Mouse (Mus musculus) hindbrain, embryonic 14.5 days (tissue): Measurements from ENCODE around the gene Hspa4. TPM values are rescaled to one million over a fixed set of nuclear protein-coding genes. Genes with fewer than 3 reads are reported as not detected.

Experiments
- ATAC-seq: fragments of 200-750 bp; cut with Nextera tagmentation; 2 replicates; pipeline ENCODE4 v1.8.0; 2017; ENCODE audit warnings: moderate number of reproducible peaks, mild to moderate bottlenecking, moderate TSS enrichment, moderate library complexity; ENCODE audit not compliant: low FRiP score
- DNase-seq: peaks from one replicate; pipeline ENCODE4 v3.0.0-alpha.2; 2015; ENCODE audit warnings: low spot score
- H3K27ac ChIP-seq: fragments of 300-500 bp; sonication (generic); 2 replicates; pipeline ENCODE4 v1.5.1; 2014; ENCODE audit warnings: mild to moderate bottlenecking, moderate library complexity
- H3K27me3 ChIP-seq: fragments of 300-500 bp; sonication (generic); 2 replicates; pipeline ENCODE4 v1.6.1; 2014; ENCODE audit warnings: mild to moderate bottlenecking, low read length, mixed read lengths; ENCODE audit not compliant: control insufficient read depth, insufficient read depth
- H3K36me3 ChIP-seq: fragments of 300-500 bp; sonication (generic); replicated peaks from 2 replicates; pipeline ENCODE4 v1.6.1; 2014; ENCODE audit not compliant: control insufficient read depth, insufficient read depth
- H3K4me1 ChIP-seq: fragments of 300-500 bp; sonication (generic); replicated peaks from 2 replicates; pipeline ENCODE4 v1.6.1; 2014; ENCODE audit warnings: antibody characterized with exemption, low read length, mixed read lengths; ENCODE audit not compliant: control insufficient read depth, insufficient read depth
- H3K4me2 ChIP-seq: fragments of 300-500 bp; sonication (generic); replicated peaks from 2 replicates; pipeline ENCODE4 v1.6.1; 2014; ENCODE audit warnings: mild to moderate bottlenecking, moderate library complexity
- H3K4me3 ChIP-seq: fragments of 300-500 bp; sonication (generic); replicated peaks from 2 replicates; pipeline ENCODE4 v1.5.1; 2014; ENCODE audit warnings: mild to moderate bottlenecking, low read length
- H3K9ac ChIP-seq: fragments of 300-500 bp; sonication (generic); 2 replicates; pipeline ENCODE4 v1.6.1; 2014
- H3K9me3 ChIP-seq: fragments of 300-500 bp; sonication (generic); 2 replicates; pipeline ENCODE4 v1.6.1; 2016; ENCODE audit warnings: low read length; ENCODE audit not compliant: control insufficient read depth
- WGBS: fragments of 180-500 bp; shearing (Covaris S2); extraction: QIAGEN DNeasy Blood & Tissue Kit; methylation state at CpG from one replicate; pipeline ENCODE4 v1.1.7; 2014; 5-methylcytosine and 5-hydroxymethylcytosine counted together
- polyA plus RNA-seq: library from polyadenylated mRNA; unstranded; fragments of >200 nt; fragmentation: Nextera tagmentation; extraction: Ambion mirVana; gene quantifications from 2 replicates; pipeline ENCODE4 v1.2.1, GENCODE M21; 2014

Gene Hspa4
- polyA plus RNA-seq, 1 experiment from 2014 or later = 52.7 TPM

DNA sequence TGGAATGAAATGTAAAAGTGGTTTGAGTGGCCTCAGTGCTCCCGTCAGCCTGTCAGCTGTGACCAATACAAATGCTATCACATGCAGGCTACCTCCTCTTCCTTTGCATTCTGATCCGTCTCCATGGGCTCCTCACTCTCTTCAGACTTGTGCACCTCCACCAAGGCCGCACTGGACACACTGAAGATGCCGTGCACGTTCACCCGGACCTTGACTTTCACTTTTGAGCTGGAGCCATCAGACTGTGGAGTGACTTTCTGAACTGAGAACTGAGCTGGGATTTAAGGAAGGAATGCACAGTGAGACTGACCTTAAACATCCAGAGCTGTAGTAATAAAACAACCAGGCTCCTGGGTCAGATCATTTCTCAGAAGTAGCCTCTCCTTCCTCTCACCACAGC is 30.7 kb downstream of the Hspa4 start:
- ATAC-seq (no peak), DNase-seq (no peak)
- Histone ChIP-seq H3K4me1 (no peaks in the 10 kb centered on the region), H3K9me3 (no peaks in the 10 kb centered on the region), H3K27ac (no peak overlapping the region), H3K4me3 (no peak overlapping the region), H3K36me3 (peaks cover 100% of the 10 kb centered on the region), H3K4me2 (no peak overlapping the region), H3K9ac (no peak overlapping the region), H3K27me3 (no peaks in the 10 kb centered on the region)
- 91% methylated on average over 6 of the region's 6 CpGs for WGBS

DNA sequence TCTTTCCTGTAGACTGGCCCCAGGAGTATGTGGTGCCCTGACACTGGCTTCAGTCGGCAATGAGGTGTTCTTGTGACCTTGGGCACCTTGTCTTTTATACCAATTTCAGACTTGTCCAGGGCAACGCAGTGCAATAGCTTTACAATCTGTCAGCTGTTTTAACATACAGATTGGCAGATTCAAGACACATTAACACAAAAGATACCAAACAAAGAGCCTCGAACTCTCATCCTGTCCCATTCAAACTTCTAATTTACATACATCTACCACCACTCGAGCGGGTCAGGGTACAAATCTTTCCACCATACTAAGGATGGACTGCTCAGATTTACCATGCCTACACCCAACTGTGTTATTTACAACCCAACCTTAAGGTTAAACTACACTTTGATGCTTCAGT is 39.7 kb downstream of the Hspa4 start:
- Histone ChIP-seq H3K27ac (no peak overlapping the region), H3K9me3 (no peaks in the 10 kb centered on the region), H3K4me1 (no peaks in the 10 kb centered on the region), H3K36me3 (peaks cover 54% of the 10 kb centered on the region), H3K27me3 (no peaks in the 10 kb centered on the region), H3K9ac (no peak overlapping the region), H3K4me3 (no peak overlapping the region), H3K4me2 (no peak overlapping the region)
- ATAC-seq (no peak), DNase-seq (no peak)
- WGBS = 78% methylated on average over 5 of the region's 5 CpGs

DNA sequence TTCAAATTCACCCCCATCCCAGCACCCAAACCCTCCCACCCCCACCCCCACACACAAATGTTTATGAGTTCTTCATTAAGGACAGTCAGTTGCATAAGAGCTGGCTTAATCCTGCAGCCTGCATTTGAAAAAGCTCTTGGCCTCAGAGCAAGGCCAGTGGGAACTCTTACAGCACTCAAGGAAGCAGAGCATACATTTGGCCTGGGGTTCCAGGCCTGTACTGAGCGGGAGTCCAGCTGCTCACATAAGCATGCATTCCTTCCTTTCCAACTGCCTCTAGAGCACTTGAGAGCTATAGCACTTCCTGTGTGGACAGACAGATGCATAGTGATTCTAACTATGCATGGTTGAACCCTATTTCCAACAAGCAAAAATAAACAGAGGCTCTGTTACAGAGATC is 40.2 kb downstream of the Hspa4 start:
- no peak for ATAC-seq

DNA sequence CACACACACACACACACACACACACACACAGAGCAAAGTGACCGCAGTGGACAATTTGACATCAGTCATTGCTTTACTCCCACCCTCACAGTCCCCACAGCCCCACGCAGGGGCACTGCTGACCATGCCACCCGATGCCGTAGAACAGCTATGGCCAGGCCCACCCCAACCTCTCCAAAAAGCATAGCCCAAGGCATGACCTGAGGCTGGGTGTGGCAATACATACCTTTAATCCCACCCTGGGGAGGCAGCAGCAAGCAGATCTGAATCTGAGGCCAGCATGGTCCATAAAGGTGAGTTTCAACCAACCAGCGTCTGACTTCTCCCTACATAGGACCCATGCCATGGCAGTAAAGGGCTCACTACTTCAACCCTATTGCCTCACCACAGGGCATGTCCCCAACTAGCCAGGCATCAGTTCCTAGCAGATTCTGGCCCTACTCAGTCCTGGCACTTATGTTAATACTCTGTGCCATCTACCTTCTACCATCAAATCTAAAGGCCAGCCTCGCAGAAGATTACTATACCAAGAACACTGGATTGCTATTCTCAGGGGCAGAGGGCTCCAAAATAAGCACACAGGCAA is 41.1 kb downstream of the Hspa4 start:
- 88% methylated on average over 6 of the region's 6 CpGs for WGBS
- no peaks in the 10 kb centered on the region for H3K27me3 ChIP-seq
- peaks cover 40% of the 10 kb centered on the region for H3K36me3 ChIP-seq
- no peaks in the 10 kb centered on the region for H3K9me3 ChIP-seq
- H3K4me1 ChIP-seq = no peaks in the 10 kb centered on the region
- no peak overlapping the region for H3K27ac ChIP-seq
- ATAC-seq (no peak), DNase-seq (no peak)
- H3K4me3 ChIP-seq = no peak overlapping the region
- no peak overlapping the region for H3K4me2 ChIP-seq
- H3K9ac ChIP-seq = no peak overlapping the region

More for the DNA sequence above, 40.2 kb downstream of the Hspa4 start:
- DNase-seq = no peak
- Histone ChIP-seq H3K4me1 (no peaks in the 10 kb centered on the region), H3K36me3 (peaks cover 49% of the 10 kb centered on the region), H3K9ac (no peak overlapping the region), H3K9me3 (no peaks in the 10 kb centered on the region), H3K27me3 (no peaks in the 10 kb centered on the region), H3K27ac (no peak overlapping the region), H3K4me3 (no peak overlapping the region), H3K4me2 (no peak overlapping the region)
- 94% methylated on average over 1 of the region's 1 CpGs for WGBS

DNA sequence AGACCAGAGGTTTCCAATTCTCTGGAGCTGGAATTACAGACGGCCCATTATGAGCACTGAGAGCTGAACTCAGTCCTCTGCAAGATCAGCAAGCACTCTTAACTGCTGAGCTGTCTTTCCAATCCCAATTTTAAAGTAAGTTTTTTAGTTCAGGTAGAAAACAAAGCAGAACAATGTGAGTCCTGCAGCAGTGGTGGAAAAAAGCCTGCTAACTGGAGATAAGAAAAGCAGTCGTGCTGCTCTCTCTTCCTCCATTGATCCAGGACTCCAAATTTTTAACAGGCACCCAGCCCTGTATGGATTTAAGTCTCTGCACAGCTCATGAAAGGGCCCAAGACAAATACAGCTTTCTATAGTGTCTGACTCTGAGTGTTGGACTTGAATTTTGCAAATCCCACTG is 43.3 kb downstream of the Hspa4 start:
- no peak for DNase-seq
- 77% methylated on average over 2 of the region's 2 CpGs for WGBS
- Histone ChIP-seq H3K27ac (no peak overlapping the region), H3K4me1 (no peaks in the 10 kb centered on the region), H3K4me3 (no peak overlapping the region), H3K9me3 (no peaks in the 10 kb centered on the region), H3K27me3 (no peaks in the 10 kb centered on the region), H3K36me3 (peaks cover 19% of the 10 kb centered on the region), H3K4me2 (no peak overlapping the region), H3K9ac (no peak overlapping the region)
- ATAC-seq = no peak

DNA sequence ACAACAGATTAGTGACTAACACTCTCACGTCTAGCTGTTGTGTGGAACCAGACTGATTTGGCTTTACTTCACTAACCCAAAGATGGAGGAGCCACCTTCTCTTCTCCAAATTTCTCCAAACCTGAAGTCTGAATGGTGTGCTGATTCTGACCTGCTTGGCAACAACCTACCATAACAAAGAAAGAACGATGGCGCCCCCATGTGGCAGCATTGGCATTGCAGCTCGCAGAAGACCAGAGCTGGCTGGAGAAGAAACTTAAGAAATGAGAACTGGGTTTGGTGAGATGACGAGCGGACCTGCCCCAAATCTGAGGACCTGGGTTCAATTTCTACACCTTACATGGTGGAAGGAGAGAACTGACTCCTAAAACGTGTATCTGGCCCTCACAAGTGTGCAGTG is 45.3 kb downstream of the Hspa4 start:
- no peak overlapping the region for H3K4me2 ChIP-seq
- no peaks in the 10 kb centered on the region for H3K4me1 ChIP-seq
- no peak for ATAC-seq
- DNase-seq = peak; percentile 88
- no peaks in the 10 kb centered on the region for H3K27me3 ChIP-seq
- no peaks in the 10 kb centered on the region for H3K9me3 ChIP-seq
- H3K27ac ChIP-seq = no peak overlapping the region
- 41% methylated on average over 7 of the region's 7 CpGs for WGBS
- no peak overlapping the region for H3K4me3 ChIP-seq
- no peak overlapping the region for H3K9ac ChIP-seq
- no peaks in the 10 kb centered on the region for H3K36me3 ChIP-seq

DNA sequence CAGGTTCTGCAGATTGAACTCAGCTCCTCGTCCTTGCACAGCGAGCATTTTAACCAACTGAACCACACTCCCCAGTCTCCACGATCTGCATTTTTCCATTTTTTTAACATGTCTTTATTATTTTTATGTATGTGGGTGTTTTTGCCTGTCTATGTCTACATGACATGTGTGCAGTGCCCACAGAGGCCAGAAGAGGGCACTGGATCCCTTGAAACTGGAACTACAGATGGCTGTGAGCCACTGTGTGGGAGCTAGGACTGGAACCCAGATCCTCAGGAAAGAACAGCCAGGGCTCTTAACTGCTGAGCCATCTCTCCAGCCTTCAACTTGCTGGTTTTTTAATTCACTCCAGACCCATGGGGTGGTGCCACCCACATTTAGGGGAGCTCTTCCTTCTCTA is 45.8 kb downstream of the Hspa4 start:
- H3K36me3 ChIP-seq = no peaks in the 10 kb centered on the region
- H3K9ac ChIP-seq = no peak overlapping the region
- ATAC-seq (no peak), DNase-seq (no peak)
- H3K9me3 ChIP-seq = no peaks in the 10 kb centered on the region
- 96% methylated on average over 3 of the region's 3 CpGs for WGBS
- H3K4me2 ChIP-seq = no peak overlapping the region
- H3K27ac ChIP-seq = no peak overlapping the region
- no peaks in the 10 kb centered on the region for H3K27me3 ChIP-seq
- H3K4me1 ChIP-seq = no peaks in the 10 kb centered on the region
- H3K4me3 ChIP-seq = no peak overlapping the region

DNA sequence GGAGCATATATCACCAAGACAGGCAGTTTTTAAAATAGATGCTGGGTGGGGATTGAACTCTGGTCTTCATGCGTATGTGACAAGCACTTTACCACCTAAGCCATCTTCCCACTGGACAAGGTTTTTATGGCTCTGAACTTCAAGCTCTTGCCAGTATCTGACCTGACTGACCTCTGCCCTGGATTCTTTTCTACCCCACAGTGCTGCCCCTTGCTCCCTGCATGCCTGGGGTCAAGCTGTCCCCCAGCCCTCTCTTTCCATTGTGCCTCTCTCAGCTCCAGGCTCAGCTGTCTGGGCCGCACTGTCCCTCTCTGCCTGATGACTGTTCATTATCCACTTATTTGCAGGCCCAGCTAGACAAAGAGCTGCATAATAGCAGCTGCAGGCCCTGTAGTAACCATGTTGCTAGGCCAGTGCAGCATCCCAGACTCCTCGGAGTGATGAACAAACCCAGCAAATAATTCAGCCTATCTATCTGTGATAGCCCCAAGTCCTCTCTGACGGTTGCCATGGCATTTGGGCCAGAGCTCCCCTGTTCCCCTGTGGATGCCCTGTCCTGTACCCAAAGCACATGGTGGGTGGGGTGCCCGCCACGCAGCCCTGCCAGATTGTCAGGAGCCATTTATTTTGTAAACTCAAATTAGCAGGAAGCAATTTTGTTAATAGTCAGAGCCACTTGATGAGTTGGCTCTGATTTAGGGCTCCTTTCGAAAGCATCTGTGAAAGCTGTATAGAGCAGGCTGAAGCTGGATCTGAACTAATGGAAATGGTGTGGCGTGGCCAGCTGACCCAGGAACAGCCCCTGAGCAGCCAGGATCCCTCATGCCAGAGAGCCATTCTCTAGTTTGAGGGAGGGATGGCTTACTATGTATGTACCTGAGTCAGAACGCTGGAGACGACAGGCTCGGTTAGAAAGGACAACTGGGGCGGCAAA is 47.8 kb downstream of the Hspa4 start:
- H3K27me3 ChIP-seq = no peaks in the 10 kb centered on the region
- no peaks in the 10 kb centered on the region for H3K4me1 ChIP-seq
- no peak overlapping the region for H3K9ac ChIP-seq
- H3K4me2 ChIP-seq = no peak overlapping the region
- no peak overlapping the region for H3K27ac ChIP-seq
- DNase-seq (no peak), ATAC-seq (peak; percentile 71)
- 53% methylated on average over 12 of the region's 12 CpGs for WGBS
- H3K9me3 ChIP-seq = no peaks in the 10 kb centered on the region
- H3K36me3 ChIP-seq = no peaks in the 10 kb centered on the region
- H3K4me3 ChIP-seq = no peak overlapping the region

DNA sequence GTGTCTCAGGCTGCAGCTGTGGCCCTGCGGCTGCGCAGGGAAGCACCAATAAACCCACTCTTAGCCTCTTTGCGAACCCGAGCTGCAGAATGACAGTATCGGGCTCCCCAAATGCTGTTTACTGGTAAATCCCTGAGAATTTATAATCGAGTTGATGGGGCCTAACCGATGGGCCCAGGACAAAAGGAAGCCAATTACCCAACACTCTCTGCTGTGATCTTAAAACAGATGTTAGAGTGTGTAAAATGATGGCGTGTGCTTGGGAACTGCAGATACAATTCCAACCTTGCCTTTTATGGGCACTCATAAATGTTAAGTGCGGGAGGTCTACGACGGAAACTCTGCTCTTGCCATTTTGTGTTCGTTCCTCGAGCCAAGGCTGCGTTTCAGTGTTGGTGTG is 49.5 kb downstream of the Hspa4 start:
- no peak for ATAC-seq
- WGBS = 83% methylated on average over 14 of the region's 14 CpGs
- no peak overlapping the region for H3K27ac ChIP-seq

More for the DNA sequence above, 49.5 kb downstream of the Hspa4 start:
- Histone ChIP-seq H3K4me2 (no peak overlapping the region), H3K9ac (no peak overlapping the region), H3K4me3 (no peak overlapping the region), H3K4me1 (no peaks in the 10 kb centered on the region), H3K27me3 (no peaks in the 10 kb centered on the region), H3K9me3 (no peaks in the 10 kb centered on the region), H3K36me3 (no peaks in the 10 kb centered on the region)
- no peak for DNase-seq
